Mouse (Mus musculus) heart, postnatal 14 days (tissue): ENCODE measurements at regions not wholly inside any gene's neighbourhood (a gene's known extent, or its start where the extent isn't known, plus 50 kb on each side); places are given as distances from the start of the nearest gene placed in this dataset.
A peak's percentile ranks its signal among the peaks of the same experiment; 100 is the strongest.

Source experiments
- DNase-seq, 2 experiments: peaks; one replicate each; pipeline ENCODE4 v3.0.0; 2021 to 2022
- intact Hi-C: fragments of 180-260 bp; cut with DNase I; formaldehyde crosslinking; loops from one replicate; pipeline ENCODE4 v1.15.1; 2025

DNA sequence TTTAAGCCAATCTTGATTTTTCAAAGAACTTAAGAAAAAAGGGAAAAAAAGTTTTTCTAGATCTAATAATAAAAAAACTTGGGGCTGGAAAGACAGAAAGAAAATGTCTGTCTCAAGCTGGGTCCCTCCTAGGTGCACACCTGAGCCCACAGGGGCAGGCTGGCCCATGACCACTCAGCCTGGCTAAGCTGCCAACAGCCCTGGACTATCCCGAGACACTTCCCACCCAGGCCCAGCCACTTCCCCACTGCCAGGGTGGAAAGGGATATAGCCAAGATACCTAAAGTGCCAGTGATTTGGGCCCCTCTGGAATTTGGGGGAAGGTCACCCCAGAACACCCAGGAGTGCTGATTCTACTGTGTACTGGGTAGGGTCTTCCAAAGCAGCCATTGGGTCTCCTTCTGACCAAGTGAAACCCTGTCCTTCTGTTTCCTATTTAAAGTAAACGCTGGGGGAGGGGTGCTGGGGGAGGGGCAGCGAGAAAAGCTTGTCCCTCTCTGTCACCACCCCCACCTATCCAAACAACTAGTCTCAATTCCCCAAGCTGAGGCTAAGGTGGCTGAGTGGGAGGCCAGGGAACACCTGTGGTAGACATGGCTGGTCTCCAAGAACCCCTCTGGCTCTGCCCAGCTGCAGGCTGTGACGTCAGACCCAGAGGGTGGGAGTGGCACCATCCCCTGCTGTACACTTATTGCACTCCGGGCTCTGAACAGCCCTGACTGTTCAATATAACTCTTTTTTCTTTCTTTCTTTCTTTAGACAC lies 62.6 kb downstream of the Mcfd2 start:
- DNase-seq = no peak

DNA sequence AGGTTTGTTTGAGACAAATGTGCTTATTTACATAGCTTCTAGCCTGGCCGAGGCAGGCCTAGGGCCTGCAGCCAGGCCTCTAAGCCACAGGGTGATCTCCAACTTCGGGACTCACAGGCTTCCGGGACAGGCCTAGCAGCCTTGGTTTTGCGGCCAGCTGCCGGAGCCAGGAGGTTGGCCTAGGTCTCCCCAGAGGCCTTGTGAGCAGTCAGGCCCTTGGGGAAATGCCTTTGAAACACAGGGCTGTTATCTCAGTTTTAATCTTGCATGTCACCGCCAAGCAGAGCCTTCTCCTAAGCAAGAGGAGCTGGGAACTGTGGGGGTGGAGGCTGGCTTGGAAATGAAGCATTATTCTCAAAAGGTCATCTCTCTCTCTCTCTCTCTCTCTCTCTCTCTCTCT lies 63.2 kb downstream of the Mcfd2 start:
- intact Hi-C loops = no loop called here
- peak; percentile 72 to 80 for DNase-seq

More for the DNA sequence above, 62.6 kb downstream of the Mcfd2 start:
- intact Hi-C loops = no loop called here

DNA sequence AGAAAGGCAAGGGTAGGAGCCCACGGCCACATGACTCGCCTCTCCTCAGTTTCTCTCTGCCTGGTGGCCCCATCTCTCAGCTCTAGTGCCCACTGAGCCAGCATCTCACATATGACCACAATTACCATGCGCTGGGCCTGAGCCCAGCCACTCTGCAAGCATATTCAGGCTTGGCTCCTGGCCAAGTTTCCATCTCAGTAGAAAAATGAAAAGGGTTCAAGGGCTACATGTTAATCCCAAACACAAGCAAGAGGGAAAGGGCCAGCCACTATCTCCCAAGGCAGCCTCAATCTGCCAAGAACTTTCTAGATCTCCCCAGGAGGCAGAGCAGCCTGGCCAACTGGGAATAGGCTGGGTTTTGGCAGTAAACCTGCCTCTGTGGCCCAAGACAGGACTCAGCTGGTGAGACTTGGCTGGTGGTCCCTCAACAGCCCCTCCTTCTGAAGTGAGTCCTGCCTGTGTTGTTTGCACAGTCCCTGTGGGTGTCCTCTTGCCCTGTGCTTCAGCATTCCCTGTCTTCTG lies 65.0 kb downstream of the Mcfd2 start:
- DNase-seq = peak; percentile 57 to 73
- intact Hi-C loops = no loop called here

DNA sequence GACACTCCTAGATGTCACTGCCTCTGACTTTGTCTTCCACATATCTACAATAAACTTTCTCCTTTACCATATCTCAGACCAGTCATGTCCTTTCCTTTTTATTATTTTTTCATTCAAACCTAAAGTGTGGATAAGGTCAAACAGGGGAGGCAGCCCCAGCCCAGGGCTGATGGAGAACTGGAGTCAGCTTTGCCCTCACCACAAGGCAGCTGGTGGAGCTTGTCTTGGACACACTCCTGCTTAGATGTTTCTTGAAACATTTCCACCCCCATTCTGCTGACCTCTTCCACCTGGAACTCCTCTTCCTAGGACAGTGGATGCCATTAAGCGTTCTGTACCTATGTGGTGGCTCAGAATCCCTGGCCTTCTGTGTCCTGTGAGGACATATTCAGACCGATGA lies 65.6 kb downstream of the Mcfd2 start:
- intact Hi-C loops = no loop called here
- DNase-seq = no peak

DNA sequence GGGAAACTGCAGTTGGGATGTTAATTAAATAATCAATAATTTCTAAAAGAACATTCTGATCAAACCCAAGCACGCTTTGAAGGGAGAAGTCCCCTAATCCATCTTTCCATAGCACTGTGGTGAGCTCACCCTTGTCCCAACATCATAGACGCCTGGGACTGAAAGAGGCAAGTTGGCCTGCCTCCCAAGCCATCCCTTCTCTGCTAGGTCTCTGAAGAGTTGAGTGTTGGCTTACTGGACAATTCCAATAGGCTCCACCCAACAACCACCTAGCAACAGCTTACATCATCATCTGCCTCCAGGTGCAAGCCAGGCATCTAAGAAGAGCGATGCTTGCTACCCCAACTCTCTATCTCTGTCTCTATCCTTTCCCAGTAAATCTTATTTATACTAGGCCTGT lies 66.6 kb downstream of the Mcfd2 start:
- intact Hi-C loops = no loop called here
- DNase-seq = no peak

DNA sequence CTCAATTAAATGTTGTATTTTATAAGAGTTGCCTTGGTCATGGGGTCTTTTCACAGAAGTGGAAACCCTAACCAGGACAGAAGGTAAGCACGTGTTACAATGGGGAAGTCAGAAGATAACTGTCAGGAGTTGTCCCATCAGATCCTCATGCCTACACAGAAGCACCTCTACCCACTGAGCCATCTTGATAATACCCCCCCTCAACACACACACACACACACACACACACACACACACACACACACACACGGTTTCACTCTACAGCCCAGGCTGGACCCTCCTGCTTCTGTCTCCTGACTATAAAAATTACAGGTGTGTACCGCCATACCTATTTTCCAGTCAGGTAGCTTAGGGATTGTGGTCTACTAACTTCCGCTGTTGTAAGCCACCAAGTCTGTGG lies 68.3 kb downstream of the Mcfd2 start:
- DNase-seq = no peak
- intact Hi-C loops = no loop called here

DNA sequence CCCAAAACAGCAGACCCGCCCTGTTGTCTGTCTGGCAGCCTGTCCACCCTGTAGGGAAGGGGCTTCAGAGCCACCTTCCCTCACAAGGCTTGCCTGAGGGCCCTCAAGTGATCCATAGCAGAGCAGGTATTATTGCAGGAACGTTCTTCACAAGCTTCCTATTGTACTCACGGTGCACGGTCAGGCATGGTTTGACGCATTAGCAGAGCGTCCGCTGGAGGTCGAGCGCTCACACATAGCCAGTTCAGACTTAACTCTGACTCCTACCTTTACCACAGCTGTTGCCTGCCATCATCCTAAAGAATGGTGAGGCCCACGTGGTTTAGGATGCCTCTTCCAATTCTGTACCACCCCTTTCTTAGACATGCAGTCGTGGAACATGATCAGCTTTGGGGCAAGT lies 71.1 kb downstream of the Mcfd2 start:
- intact Hi-C loops = no loop called here
- DNase-seq = no peak

DNA sequence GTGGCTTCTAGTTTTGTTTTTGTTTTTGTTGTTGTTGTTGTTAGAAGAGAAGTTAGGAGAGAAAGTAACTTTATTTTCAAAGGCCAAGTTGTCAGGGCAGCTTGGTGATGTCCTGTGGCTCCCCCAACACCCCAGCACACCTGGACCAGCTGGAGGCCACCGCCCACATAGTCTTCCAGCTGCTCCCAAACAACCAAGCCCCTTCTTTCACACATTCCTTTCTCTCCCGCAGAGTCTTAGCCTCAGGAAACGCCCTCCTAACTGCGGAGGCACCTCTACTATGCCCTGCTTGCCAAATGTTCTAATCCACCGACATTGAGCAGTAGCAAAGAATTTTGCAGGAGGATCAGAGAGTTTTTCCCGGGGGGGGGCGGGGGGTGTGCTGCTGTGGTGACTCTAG lies 72.3 kb downstream of the Mcfd2 start:
- intact Hi-C loops = no loop called here
- DNase-seq = no peak

DNA sequence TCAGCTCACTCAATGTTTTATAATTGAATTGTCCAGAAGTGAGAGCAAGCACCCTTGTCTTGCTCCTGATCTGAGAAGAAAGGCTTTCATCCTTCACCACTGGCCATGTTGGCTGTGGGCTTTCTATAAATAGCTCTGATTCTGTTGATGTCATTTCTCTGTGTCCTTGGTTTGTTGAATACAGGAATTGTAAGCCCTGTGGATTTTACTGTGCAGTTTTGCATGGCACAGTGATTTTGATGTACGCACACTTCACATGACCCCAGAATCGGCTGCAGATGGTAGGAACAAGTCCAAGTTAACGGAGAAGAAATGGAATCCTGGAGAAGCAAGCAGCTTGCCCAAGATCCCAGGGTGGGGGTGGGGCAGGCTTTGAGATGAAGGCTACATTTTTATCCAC lies 76.1 kb downstream of the Mcfd2 start:
- intact Hi-C loops = no loop called here
- no peak for DNase-seq
